Mouse (Mus musculus) forebrain, postnatal 0 days (tissue): ENCODE measurements at regions not wholly inside any gene's neighbourhood (a gene's known extent, or its start where the extent isn't known, plus 50 kb on each side); places are given as distances from the start of the nearest gene placed in this dataset.

Experiments
- ATAC-seq: fragments of 200-750 bp; cut with Nextera tagmentation; 2 replicates; pipeline ENCODE4 v1.8.0; 2017; ENCODE audit warnings: mild to moderate bottlenecking, moderate library complexity
- DNase-seq: peaks from one replicate; pipeline ENCODE4 v3.0.0-alpha.2; 2015
- H3K27ac ChIP-seq: fragments of 300-500 bp; sonication (generic); 2 replicates; pipeline ENCODE4 v1.5.1; 2014; ENCODE audit warnings: low read depth, mild to moderate bottlenecking, antibody characterized with exemption, low read length, moderate library complexity, mixed read lengths
- H3K27me3 ChIP-seq: fragments of 300-500 bp; sonication (generic); 2 replicates; pipeline ENCODE4 v1.6.1; 2014; ENCODE audit warnings: mild to moderate bottlenecking, low read length, mixed read lengths; ENCODE audit not compliant: insufficient read depth
- H3K36me3 ChIP-seq: fragments of 300-500 bp; sonication (generic); 2 replicates; pipeline ENCODE4 v1.6.1; 2014; ENCODE audit warnings: mild to moderate bottlenecking, moderate library complexity; ENCODE audit not compliant: insufficient read depth
- H3K4me1 ChIP-seq: fragments of 300-500 bp; sonication (generic); 2 replicates; pipeline ENCODE4 v1.6.1; 2014; ENCODE audit warnings: antibody characterized with exemption; ENCODE audit not compliant: insufficient read depth
- H3K4me2 ChIP-seq: fragments of 300-500 bp; sonication (generic); 2 replicates; pipeline ENCODE4 v1.6.1; 2014; ENCODE audit warnings: low read depth, mild to moderate bottlenecking, moderate library complexity
- H3K4me3 ChIP-seq: fragments of 300-500 bp; sonication (generic); 2 replicates; pipeline ENCODE4 v1.5.1; 2014; ENCODE audit warnings: low read depth, low read length, mixed read lengths
- H3K9ac ChIP-seq: fragments of 300-500 bp; sonication (generic); 2 replicates; pipeline ENCODE4 v1.6.1; 2014; ENCODE audit warnings: mild to moderate bottlenecking
- H3K9me3 ChIP-seq: fragments of 300-500 bp; sonication (generic); 2 replicates; pipeline ENCODE4 v1.6.1; 2016; ENCODE audit warnings: low read length
- CTCF ChIP-seq: sonication (generic); IDR thresholded peaks from 2 replicates; pipeline ENCODE4 v1.5.1; 2016; ENCODE audit warnings: antibody characterized with exemption, control low read depth, low read depth
- WGBS: fragments of 180-500 bp; shearing (Covaris S2); extraction: QIAGEN DNeasy Blood & Tissue Kit; methylation state at CpG from one replicate; pipeline ENCODE4 v1.1.7; 2014; 5-methylcytosine and 5-hydroxymethylcytosine counted together

GRCm38 (mm10) chr7:69820570-69820969, 546.0 kb downstream of the Nr2f2 start:
- H3K4me2 ChIP-seq = no peak overlapping the region
- ATAC-seq = no peak
- DNase-seq = no peak
- no peak overlapping the region for H3K4me3 ChIP-seq
- no peaks in the 10 kb centered on the region for H3K36me3 ChIP-seq
- H3K9ac ChIP-seq = no peak overlapping the region
- H3K4me1 ChIP-seq = no peaks in the 10 kb centered on the region
- no peaks in the 10 kb centered on the region for H3K27me3 ChIP-seq
- no peak overlapping the region for H3K27ac ChIP-seq
- H3K9me3 ChIP-seq = no peaks in the 10 kb centered on the region
- 63% methylated on average over 2 of the region's 2 CpGs for WGBS
- TF ChIP-seq CTCF = no peak

- no peak overlapping the region for H3K27ac ChIP-seq
- WGBS = 69% methylated on average over 3 of the region's 3 CpGs
- DNase-seq = no peak
- H3K36me3 ChIP-seq = no peaks in the 10 kb centered on the region
- no peaks in the 10 kb centered on the region for H3K27me3 ChIP-seq
- H3K9me3 ChIP-seq = no peaks in the 10 kb centered on the region
- H3K4me3 ChIP-seq = no peak overlapping the region
- H3K4me2 ChIP-seq = no peak overlapping the region
- TF ChIP-seq CTCF = no peak
- no peak for ATAC-seq
- H3K9ac ChIP-seq = no peak overlapping the region
- no peaks in the 10 kb centered on the region for H3K4me1 ChIP-seq
Measured at GRCm38 (mm10) chr7:69812301-69812700, 554.2 kb downstream of the Nr2f2 start.

GRCm38 (mm10) chr7:69810873-69811272, 555.7 kb downstream of the Nr2f2 start:
- Histone ChIP-seq H3K4me1 (no peaks in the 10 kb centered on the region), H3K4me3 (no peak overlapping the region), H3K27me3 (no peaks in the 10 kb centered on the region), H3K4me2 (no peak overlapping the region), H3K36me3 (no peaks in the 10 kb centered on the region), H3K27ac (no peak overlapping the region), H3K9ac (no peak overlapping the region), H3K9me3 (no peaks in the 10 kb centered on the region)
- 11% methylated on average over 5 of the region's 5 CpGs for WGBS
- DNase-seq = peak; percentile 67
- TF ChIP-seq CTCF = peak; percentile 72
- peak; percentile 71 for ATAC-seq

- Histone ChIP-seq H3K27me3 (no peaks in the 10 kb centered on the region), H3K4me2 (no peak overlapping the region), H3K36me3 (no peaks in the 10 kb centered on the region), H3K4me1 (no peaks in the 10 kb centered on the region), H3K4me3 (no peak overlapping the region), H3K9me3 (no peaks in the 10 kb centered on the region), H3K27ac (no peak overlapping the region), H3K9ac (no peak overlapping the region)
- ATAC-seq (no peak), DNase-seq (no peak)
- 57% methylated on average over 8 of the region's 8 CpGs for WGBS
- no peak for TF ChIP-seq CTCF
Measured at GRCm38 (mm10) chr7:69807220-69807619, 559.3 kb downstream of the Nr2f2 start.

GRCm38 (mm10) chr7:69770980-69771348, 595.6 kb downstream of the Nr2f2 start:
- ATAC-seq (no peak), DNase-seq (no peak)
- 75% methylated on average over 5 of the region's 5 CpGs for WGBS
- Histone ChIP-seq H3K27ac (no peak overlapping the region), H3K9me3 (no peaks in the 10 kb centered on the region), H3K36me3 (no peaks in the 10 kb centered on the region), H3K27me3 (no peaks in the 10 kb centered on the region), H3K4me1 (no peaks in the 10 kb centered on the region), H3K4me3 (no peak overlapping the region), H3K4me2 (no peak overlapping the region), H3K9ac (no peak overlapping the region)
- no peak for TF ChIP-seq CTCF

GRCm38 (mm10) chr7:69770313-69770979, 596.1 kb downstream of the Nr2f2 start:
- no peak overlapping the region for H3K4me3 ChIP-seq
- H3K9me3 ChIP-seq = no peaks in the 10 kb centered on the region
- no peak for ATAC-seq
- TF ChIP-seq CTCF = no peak
- H3K36me3 ChIP-seq = no peaks in the 10 kb centered on the region
- no peak overlapping the region for H3K27ac ChIP-seq
- no peak overlapping the region for H3K4me2 ChIP-seq
- 48% methylated on average over 22 of the region's 22 CpGs for WGBS
- no peak for DNase-seq
- H3K4me1 ChIP-seq = no peaks in the 10 kb centered on the region
- no peak overlapping the region for H3K9ac ChIP-seq
- H3K27me3 ChIP-seq = no peaks in the 10 kb centered on the region

GRCm38 (mm10) chr7:69766451-69766850, 600.1 kb downstream of the Nr2f2 start:
- Histone ChIP-seq H3K9ac (no peak overlapping the region), H3K27me3 (no peaks in the 10 kb centered on the region), H3K4me3 (no peak overlapping the region), H3K36me3 (no peaks in the 10 kb centered on the region), H3K4me2 (no peak overlapping the region), H3K4me1 (no peaks in the 10 kb centered on the region), H3K27ac (no peak overlapping the region), H3K9me3 (no peaks in the 10 kb centered on the region)
- 65% methylated on average over 4 of the region's 4 CpGs for WGBS
- no peak for TF ChIP-seq CTCF
- DNase-seq (no peak), ATAC-seq (no peak)
